Mouse (Mus musculus): Measurements from ENCODE around the gene Nup214. TPM values are rescaled to one million over a fixed set of nuclear protein-coding genes. Genes with fewer than 3 reads are reported as not detected.
A peak's percentile ranks its signal among the peaks of the same experiment; 100 is the strongest.
"Not testable (repeated sequence)": the region's sequence is repeated elsewhere in the genome, so short reads cannot be mapped to it uniquely, and the experiment has no call there.

The Nup214 gene
- total and polyA plus RNA-seq, 3 experiments = 18.5 to 28.6 (median 27.5) TPM

DNA sequence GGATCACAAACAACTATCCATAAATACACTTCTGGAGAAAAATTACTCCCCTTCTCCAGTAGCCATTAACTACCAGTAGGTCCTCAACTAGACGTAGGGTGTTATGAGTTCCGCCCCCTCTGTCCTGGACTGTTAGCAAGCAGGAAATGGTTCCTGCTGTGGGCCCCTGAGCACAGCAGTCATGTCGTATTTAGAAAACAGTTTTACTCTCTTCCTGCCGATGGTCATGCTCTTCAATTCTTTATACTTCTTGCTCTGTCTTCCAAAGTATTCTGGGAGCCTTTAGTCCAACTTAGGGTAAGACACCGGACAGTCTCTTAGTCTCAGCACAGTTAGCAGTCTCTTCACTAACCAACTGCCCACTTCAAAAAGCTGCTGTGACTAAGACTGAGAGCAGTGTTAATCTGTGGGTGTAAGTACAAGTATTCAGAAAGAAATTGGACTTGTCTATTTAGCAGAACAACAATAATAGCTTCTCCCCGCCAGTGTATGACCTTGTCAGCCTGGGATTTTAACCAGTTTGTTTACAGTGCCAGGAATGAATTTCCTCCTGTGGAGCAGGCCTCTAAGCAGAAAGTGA is 63.1 kb downstream of the Nup214 start:
- no peak for DNase-seq
- Histone ChIP-seq H3K27me3 (ENCODE audit: control insufficient read depth, insufficient read depth, low read length) (no peaks in the 10 kb centered on the region), H3K4me3 (no peak overlapping the region), H3K27ac (peak overlapping the region; percentile 50; the same call in 1 of the 2 replicates), H3K36me3 (ENCODE audit: control insufficient read depth, insufficient read depth, low read length) (peaks cover 5% of the 10 kb centered on the region; the same call in 1 of the 2 replicates), H3K9ac (ENCODE audit: low read depth, low read length) (no peak overlapping the region), H3K4me1 (ENCODE audit: control insufficient read depth, insufficient read depth, low read length) (no peaks in the 10 kb centered on the region), H3K79me2 (replicated peaks; ENCODE audit: control insufficient read depth, insufficient read depth, low read length) (no peaks in the 10 kb centered on the region)
- intact Hi-C loops (cut with DNase I) = loop anchor here (5.0 kb wide), 2 partner anchors 45 to 95 kb away; partner anchors contain the start of gene Fam78a
- TF ChIP-seq POLR2A (IDR thresholded peaks at IDR 0.05; ENCODE audit: insufficient read depth, low read depth, low read length) = no peak
- no peak for TF ChIP-seq CTCF (IDR thresholded peaks at IDR 0.05)
- no peak for TF ChIP-seq EP300 (IDR thresholded peaks at IDR 0.05; ENCODE audit: insufficient read depth, low read depth, low read length)
- 37% methylated on average over 6 of the region's 6 CpGs for WGBS

- Histone ChIP-seq H3K36me3 (ENCODE audit: control insufficient read depth, insufficient read depth, low read length) (peaks cover 5% of the 10 kb centered on the region; the same call in 1 of the 2 replicates), H3K79me2 (replicated peaks; ENCODE audit: control insufficient read depth, insufficient read depth, low read length) (no peaks in the 10 kb centered on the region), H3K27ac (peak overlapping the region; percentile 16; the same call in 1 of the 2 replicates), H3K9ac (ENCODE audit: low read depth, low read length) (no peak overlapping the region), H3K4me1 (ENCODE audit: control insufficient read depth, insufficient read depth, low read length) (no peaks in the 10 kb centered on the region), H3K27me3 (ENCODE audit: control insufficient read depth, insufficient read depth, low read length) (no peaks in the 10 kb centered on the region), H3K4me3 (no peak overlapping the region)
- peak in 1 of 2 experiments; percentile 51 for DNase-seq
- intact Hi-C loops (cut with DNase I) = loop anchor here (5.0 kb wide), 2 partner anchors 44 to 94 kb away; partner anchors contain the start of gene Fam78a
- TF ChIP-seq POLR2A (IDR thresholded peaks at IDR 0.05; ENCODE audit: insufficient read depth, low read depth, low read length) (no peak), EP300 (IDR thresholded peaks at IDR 0.05; ENCODE audit: insufficient read depth, low read depth, low read length) (0 out of 2 replicates have a peak, but pooled peaks have one; percentile 53)
- WGBS = 46% methylated on average over 8 of the region's 8 CpGs
Measured at GRCm38 (mm10) chr2:32038661-32039081, 64.4 kb downstream of the Nup214 start.

GRCm38 (mm10) chr2:32040646-32041045 is 66.4 kb downstream of the Nup214 start:
- H3K9ac ChIP-seq (ENCODE audit: low read depth, low read length); DNase-seq; H3K79me2 ChIP-seq (replicated peaks; ENCODE audit: control insufficient read depth, insufficient read depth, low read length); H3K4me3 ChIP-seq; H3K36me3 ChIP-seq (ENCODE audit: control insufficient read depth, insufficient read depth, low read length); H3K4me1 ChIP-seq (ENCODE audit: control insufficient read depth, insufficient read depth, low read length); intact Hi-C loops (cut with DNase I); H3K27me3 ChIP-seq (ENCODE audit: control insufficient read depth, insufficient read depth, low read length); H3K27ac ChIP-seq: not testable (repeated sequence)
- WGBS = 91% methylated on average over 9 of the region's 9 CpGs

- peaks cover 7% of the 10 kb centered on the region; the same call in 1 of the 2 replicates for H3K36me3 ChIP-seq (ENCODE audit: control insufficient read depth, insufficient read depth, low read length)
- TF ChIP-seq POLR2A (IDR thresholded peaks at IDR 0.05; ENCODE audit: insufficient read depth, low read depth, low read length) (no peak), EP300 (IDR thresholded peaks at IDR 0.05; ENCODE audit: insufficient read depth, low read depth, low read length) (no peak), CTCF (IDR thresholded peaks at IDR 0.05) (no peak)
- intact Hi-C loops (cut with DNase I) = no loop called here
- no peak overlapping the region for H3K27ac ChIP-seq
- WGBS = 88% methylated on average over 2 of the region's 2 CpGs
- H3K9ac ChIP-seq (ENCODE audit: low read depth, low read length) = no peak overlapping the region
- no peak for DNase-seq
- no peaks in the 10 kb centered on the region for H3K27me3 ChIP-seq (ENCODE audit: control insufficient read depth, insufficient read depth, low read length)
- no peak overlapping the region for H3K4me3 ChIP-seq
- H3K79me2 ChIP-seq (replicated peaks; ENCODE audit: control insufficient read depth, insufficient read depth, low read length) = no peaks in the 10 kb centered on the region
- H3K4me1 ChIP-seq (ENCODE audit: control insufficient read depth, insufficient read depth, low read length) = no peaks in the 10 kb centered on the region
Measured at GRCm38 (mm10) chr2:32041087-32041486, 66.9 kb downstream of the Nup214 start.

DNA sequence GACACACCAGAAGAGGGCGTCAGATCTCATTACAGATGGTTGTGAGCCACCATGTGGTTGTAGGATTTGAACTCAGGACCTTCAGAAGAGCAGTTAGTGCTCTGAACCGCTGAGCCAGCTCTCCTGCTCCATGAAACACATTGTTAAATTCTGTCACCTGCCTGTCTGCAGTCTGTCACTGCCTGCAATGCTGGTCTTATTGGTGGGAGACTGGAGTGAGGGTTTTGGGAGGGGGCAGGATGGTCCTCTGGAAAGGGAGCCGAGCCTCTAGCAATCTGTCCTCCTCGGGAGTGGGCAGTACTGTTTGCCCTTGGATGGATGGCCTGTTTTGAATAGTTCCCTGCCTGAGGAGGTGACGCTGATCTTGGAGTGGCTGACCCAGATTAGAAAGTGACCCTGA is 69.6 kb downstream of the Nup214 start:
- intact Hi-C loops (cut with DNase I) = no loop called here
- TF ChIP-seq POLR2A (IDR thresholded peaks at IDR 0.05; ENCODE audit: insufficient read depth, low read depth, low read length) (no peak), CTCF (IDR thresholded peaks at IDR 0.05) (peak; percentile 38; the same call in 1 of the 2 replicates)
- Histone ChIP-seq H3K27me3 (ENCODE audit: control insufficient read depth, insufficient read depth, low read length) (no peaks in the 10 kb centered on the region), H3K27ac (no peak overlapping the region), H3K79me2 (replicated peaks; ENCODE audit: control insufficient read depth, insufficient read depth, low read length) (no peaks in the 10 kb centered on the region), H3K9ac (ENCODE audit: low read depth, low read length) (no peak overlapping the region), H3K4me1 (ENCODE audit: control insufficient read depth, insufficient read depth, low read length) (no peaks in the 10 kb centered on the region), H3K4me3 (no peak overlapping the region), H3K36me3 (ENCODE audit: control insufficient read depth, insufficient read depth, low read length) (peaks cover 2% of the 10 kb centered on the region; the same call in 1 of the 2 replicates)
- no peak for DNase-seq
- 49% methylated on average over 5 of the region's 5 CpGs for WGBS

DNA sequence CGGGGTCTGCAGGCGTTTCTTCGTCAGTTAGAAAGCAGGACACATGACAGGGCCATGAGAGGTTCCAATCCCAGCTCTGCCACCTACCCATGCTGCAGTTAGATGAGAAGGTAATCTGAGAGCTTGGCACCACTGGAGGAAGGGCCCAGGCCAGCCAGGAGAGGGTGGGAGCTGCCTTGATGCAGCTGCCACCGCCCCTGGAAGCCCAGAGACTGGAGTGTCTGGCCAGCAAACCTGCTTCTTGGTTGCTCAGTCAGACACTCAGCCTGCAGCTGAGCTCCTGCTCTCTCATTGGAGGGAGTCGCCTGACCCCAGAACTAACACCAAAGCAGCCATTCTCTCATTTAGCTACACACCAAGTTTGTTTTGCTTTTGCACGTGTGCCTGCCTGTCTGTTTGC is 71.1 kb downstream of the Nup214 start:
- DNase-seq = peak in 1 of 2 experiments; percentile 22
- TF ChIP-seq POLR2A (IDR thresholded peaks at IDR 0.05; ENCODE audit: insufficient read depth, low read depth, low read length) = no peak
- TF ChIP-seq EP300 (IDR thresholded peaks at IDR 0.05; ENCODE audit: insufficient read depth, low read depth, low read length) = no peak
- no peak for TF ChIP-seq CTCF (IDR thresholded peaks at IDR 0.05)
- WGBS = 64% methylated on average over 6 of the region's 6 CpGs
- Histone ChIP-seq H3K4me1 (ENCODE audit: control insufficient read depth, insufficient read depth, low read length) (no peaks in the 10 kb centered on the region), H3K4me3 (no peak overlapping the region), H3K27ac (peak overlapping the region; percentile 47), H3K79me2 (replicated peaks; ENCODE audit: control insufficient read depth, insufficient read depth, low read length) (no peaks in the 10 kb centered on the region), H3K27me3 (ENCODE audit: control insufficient read depth, insufficient read depth, low read length) (no peaks in the 10 kb centered on the region), H3K36me3 (ENCODE audit: control insufficient read depth, insufficient read depth, low read length) (peaks cover 2% of the 10 kb centered on the region; the same call in 1 of the 2 replicates), H3K9ac (ENCODE audit: low read depth, low read length) (no peak overlapping the region)
- intact Hi-C loops (cut with DNase I) = no loop called here

All from heart, adult 2 months (tissue).